Comparison of ENCODE assay signal across 7 mouse cellular contexts in the genomic region with DNA sequence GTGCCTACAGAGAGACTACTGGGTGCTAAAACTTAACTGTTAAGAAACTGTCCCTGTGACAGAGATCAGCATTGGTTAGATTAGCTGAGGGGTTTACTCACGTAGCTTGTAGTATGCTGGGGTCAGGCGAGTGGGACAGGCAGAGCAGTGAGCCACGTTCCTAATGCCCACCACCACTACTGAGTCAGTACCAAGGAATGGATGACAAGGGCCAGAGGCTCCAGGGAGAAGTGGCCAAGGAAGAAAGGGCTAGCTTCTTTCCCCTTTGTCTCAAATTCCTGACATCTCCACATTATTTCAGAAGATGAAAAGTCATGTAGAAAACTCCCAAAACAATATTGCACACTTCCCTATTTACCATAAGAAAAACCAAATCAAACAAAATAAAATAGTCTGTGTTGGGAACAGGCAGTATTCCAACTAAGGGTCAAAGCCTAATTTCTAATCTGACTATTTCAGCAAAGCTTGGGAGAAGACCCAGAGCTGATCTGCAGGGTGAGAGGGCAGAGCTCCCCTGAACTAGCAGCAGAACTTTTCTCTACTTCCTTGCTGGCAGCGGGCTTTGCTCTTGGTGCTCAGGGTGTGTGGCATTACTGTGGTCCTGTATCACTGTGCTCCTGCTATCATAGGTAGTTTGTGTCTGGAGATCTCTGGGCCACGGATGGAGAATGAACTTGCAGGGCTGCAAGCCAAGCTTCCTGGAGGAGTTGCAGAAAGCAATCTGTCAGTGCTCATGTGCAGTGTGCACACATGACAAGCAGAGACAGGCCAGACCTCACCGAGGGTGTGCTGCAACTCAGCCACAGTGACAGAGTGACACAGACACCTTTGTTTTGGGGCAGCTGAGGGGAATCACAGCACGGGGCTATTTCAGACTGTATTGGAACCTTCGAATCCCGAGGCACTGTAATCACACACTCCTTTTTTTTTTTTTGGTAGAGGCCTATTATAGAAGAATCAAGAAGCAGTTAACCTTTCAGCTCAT. TPM values are rescaled to one million over a fixed set of nuclear protein-coding genes. Genes with fewer than 3 reads are reported as not detected.
DNase-seq lines count a peak whose midpoint lies in the region; ATAC-seq and TF ChIP-seq lines count a peak whose summit lies in the region.

No protein-coding gene starts in this region.

- H3K4me3 ChIP-seq in kidney, adult 2 months (ENCODE audit: insufficient read depth, low read depth, low read length) = no peak overlapping the region
- no peak overlapping the region for H3K4me3 ChIP-seq in hindbrain, postnatal 0 days (ENCODE audit: low read length)
- no peak overlapping the region for H3K4me3 ChIP-seq in stomach, embryonic 15.5 days (replicated peaks)
- no peak overlapping the region for H3K4me3 ChIP-seq in lung, adult 2 months (replicated peaks; ENCODE audit: extremely low read depth, low read depth, low read length)

- H3K36me3 ChIP-seq in kidney, adult 2 months (ENCODE audit: control insufficient read depth, insufficient read depth, low read length) = no peaks in the 10 kb centered on the region
- H3K36me3 ChIP-seq in hindbrain, postnatal 0 days (ENCODE audit: insufficient read depth, low read length) = peaks cover 3% of the 10 kb centered on the region; the same call in 1 of the 2 replicates
- H3K36me3 ChIP-seq in stomach, embryonic 15.5 days = no peaks in the 10 kb centered on the region

- peak; percentile 47 for DNase-seq in kidney, adult 2 months
- DNase-seq in kidney, adult 8-10 months = no peak
- DNase-seq in brain, embryonic 14.5 days (ENCODE audit: low read depth) = peak; percentile 63
- peak; percentile 26 for DNase-seq in hindbrain, postnatal 0 days (ENCODE audit: low spot score)
- DNase-seq in lung, adult 2 months = no peak

- H3K4me1 ChIP-seq in kidney, adult 2 months (ENCODE audit: control insufficient read depth, insufficient read depth, low read length) = peaks cover 25% of the 10 kb centered on the region
- H3K4me1 ChIP-seq in hindbrain, postnatal 0 days (ENCODE audit: insufficient read depth, low read length) = no peaks in the 10 kb centered on the region
- H3K4me1 ChIP-seq in stomach, embryonic 15.5 days = peaks cover 18% of the 10 kb centered on the region; the same call in 1 of the 2 replicates
- H3K4me1 ChIP-seq in lung, adult 2 months (ENCODE audit: control insufficient read depth, insufficient read depth, low read length) = peaks cover 15% of the 10 kb centered on the region

- no peak overlapping the region for H3K27ac ChIP-seq in kidney, adult 2 months (ENCODE audit: insufficient read depth, low read depth, low read length)
- H3K27ac ChIP-seq in hindbrain, postnatal 0 days = peak overlapping the region; percentile 11; the same call in 1 of the 2 replicates
- H3K27ac ChIP-seq in stomach, embryonic 15.5 days = peak overlapping the region; percentile 75

- H3K9ac ChIP-seq in hindbrain, postnatal 0 days (replicated peaks; ENCODE audit: low read length) = no peak overlapping the region
- no peak overlapping the region for H3K9ac ChIP-seq in stomach, embryonic 15.5 days

- no peaks in the 10 kb centered on the region for H3K27me3 ChIP-seq in kidney, adult 2 months (replicated peaks; ENCODE audit: control insufficient read depth, insufficient read depth, low read length)
- no peaks in the 10 kb centered on the region for H3K27me3 ChIP-seq in hindbrain, postnatal 0 days (ENCODE audit: insufficient read depth, low read length)
- no peaks in the 10 kb centered on the region for H3K27me3 ChIP-seq in stomach, embryonic 15.5 days (replicated peaks)

- WGBS in kidney, adult 2 months = 55% methylated on average over 9 of the region's 9 CpGs
- WGBS in hindbrain, postnatal 0 days = 47% methylated on average over 9 of the region's 9 CpGs
- 40% methylated on average over 9 of the region's 9 CpGs for WGBS in stomach, embryonic 15.5 days
- 53% methylated on average over 9 of the region's 9 CpGs for WGBS in lung, adult 2 months

- no peak for TF ChIP-seq CTCF in kidney, adult 2 months (conservative IDR thresholded peaks at IDR 0.05; ENCODE audit: insufficient read depth, insufficient read length, low read depth, low read length)
- no peak for TF ChIP-seq CTCF in brain, embryonic 14.5 days (IDR thresholded peaks at IDR 0.05; ENCODE audit: borderline replicate concordance, extremely low read depth, insufficient read depth, insufficient read length)
- no peak for TF ChIP-seq CTCF in hindbrain, postnatal 0 days (IDR thresholded peaks at IDR 0.05; ENCODE audit: low read depth)
- no peak for TF ChIP-seq CTCF in lung, adult 2 months (IDR thresholded peaks at IDR 0.05; ENCODE audit: insufficient read depth, low read length)

- no peak for TF ChIP-seq POLR2A in kidney, adult 2 months (IDR thresholded peaks at IDR 0.05; ENCODE audit: low read depth, low read length)
- TF ChIP-seq POLR2A in brain, embryonic 14.5 days (IDR thresholded peaks at IDR 0.05; ENCODE audit: borderline replicate concordance, extremely low read depth, insufficient read depth, insufficient read length, poor library complexity, severe bottlenecking) = no peak
- TF ChIP-seq POLR2A in lung, adult 2 months (IDR thresholded peaks at IDR 0.05; ENCODE audit: borderline replicate concordance, extremely low read depth, low read depth, low read length) = no peak

- no peak overlapping the region for H3K4me2 ChIP-seq in hindbrain, postnatal 0 days (ENCODE audit: low read depth, low read length)
- no peak overlapping the region for H3K4me2 ChIP-seq in stomach, embryonic 15.5 days

- peak; percentile 31; the same call in 1 of the 2 replicates for ATAC-seq in common myeloid progenitor, adult 5-6 weeks (replicated peaks; ENCODE audit: low read depth, poor library complexity, severe bottlenecking)
- peak; percentile 43; the same call in 1 of the 2 replicates for ATAC-seq in hindbrain, postnatal 0 days
- no peak for ATAC-seq in stomach, embryonic 15.5 days (ENCODE audit: insufficient read depth, low FRiP score, low read depth)

- no peaks in the 10 kb centered on the region for H3K9me3 ChIP-seq in hindbrain, postnatal 0 days (ENCODE audit: low read length)
- H3K9me3 ChIP-seq in stomach, embryonic 15.5 days = no peaks in the 10 kb centered on the region

RNA-seq across cellular contexts. Expression of gene Fzd5, which starts 53.5 kb away (rescaled TPM):
- 9.7 and 13.8 TPM in 2 replicates for polyA plus RNA-seq in kidney, adult 2 months (2012; rRNA removed)
- 1.7 and 1.9 TPM in 2 replicates for polyA plus RNA-seq in brain, embryonic 14.5 days (2012; rRNA removed)
- 1.5 TPM in 2 replicates for total RNA-seq in common myeloid progenitor, adult 5-6 weeks (2017)
- total RNA-seq in hindbrain, postnatal 0 days (2014; rRNA removed) = 2.7 and 2.8 TPM in 2 replicates
- polyA plus RNA-seq in hindbrain, postnatal 0 days (2015; fragmentation: Nextera tagmentation; extraction: Ambion mirVana) = 0.28 and 0.38 TPM in 2 replicates
- 7.3 and 9.2 TPM in 2 replicates for polyA plus RNA-seq in stomach, embryonic 15.5 days (2015; fragmentation: Nextera tagmentation; extraction: Ambion mirVana)
- polyA plus RNA-seq in lung, adult 2 months (2012; rRNA removed) = 28.2 and 30.9 TPM in 2 replicates

Comparison
In these comparisons a context has a peak if more than half of its experiments do, and no peak if none do; other contexts are left out.
1. DNase-seq: peak in kidney, adult 2 months (single experiment), brain, embryonic 14.5 days (single experiment) and hindbrain, postnatal 0 days (single experiment); none in kidney, adult 8-10 months (0 of 2) and lung, adult 2 months (single experiment).